19 mouse cellular contexts compared by ENCODE assay signal in the genomic region with DNA sequence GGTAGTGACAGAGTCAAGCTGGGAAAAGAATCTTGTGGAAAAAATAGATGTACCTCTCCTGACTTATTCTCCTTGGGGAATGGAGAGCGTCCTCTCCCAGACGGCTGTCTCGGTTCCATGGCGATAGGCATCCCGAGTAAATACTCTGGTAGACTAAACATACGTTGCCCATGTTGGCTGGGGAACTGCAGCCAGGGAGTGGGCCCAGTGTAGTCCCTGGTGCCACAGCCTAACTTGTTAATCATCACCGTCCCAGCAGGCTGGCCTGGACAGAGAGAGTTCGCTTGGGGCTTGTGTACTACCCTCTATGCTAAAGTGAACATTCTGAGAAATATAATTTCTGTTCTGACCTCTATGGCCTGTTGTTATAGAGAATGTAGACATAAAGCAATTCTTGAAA.
"Had no signal": no experiment of that assay in that cellular context is flagged by ENCODE, and none has a peak within 500 bp of the region (broad histone marks: within the 10 kb centered on the region; RNA-seq: fewer than 3 reads in every experiment).

No protein-coding gene starts in this region.

- H3K27me3 ChIP-seq: limb, embryonic 13.5 days; liver, embryonic 13.5 days; midbrain, embryonic 12.5 days; midbrain, embryonic 15.5 days; neural tube, embryonic 12.5 days; neural tube, embryonic 15.5 days; stomach, embryonic 15.5 days had no signal

- H3K4me3 ChIP-seq: limb, embryonic 13.5 days; liver, embryonic 13.5 days; midbrain, embryonic 12.5 days; midbrain, embryonic 15.5 days; neural tube, embryonic 12.5 days; neural tube, embryonic 15.5 days; stomach, embryonic 15.5 days had no signal

- H3K36me3 ChIP-seq: limb, embryonic 13.5 days; liver, embryonic 13.5 days; midbrain, embryonic 12.5 days; midbrain, embryonic 15.5 days; neural tube, embryonic 12.5 days; neural tube, embryonic 15.5 days; stomach, embryonic 15.5 days had no signal

- H3K4me1 ChIP-seq: liver, embryonic 13.5 days; midbrain, embryonic 12.5 days; midbrain, embryonic 15.5 days; neural tube, embryonic 12.5 days; stomach, embryonic 15.5 days had no signal

- H3K9ac ChIP-seq: limb, embryonic 13.5 days; liver, embryonic 13.5 days; midbrain, embryonic 12.5 days; midbrain, embryonic 15.5 days; neural tube, embryonic 12.5 days; neural tube, embryonic 15.5 days; stomach, embryonic 15.5 days had no signal

- H3K9me3 ChIP-seq: limb, embryonic 13.5 days; liver, embryonic 13.5 days; midbrain, embryonic 12.5 days; midbrain, embryonic 15.5 days; neural tube, embryonic 12.5 days; neural tube, embryonic 15.5 days; stomach, embryonic 15.5 days had no signal

- ATAC-seq: intestine, embryonic 16.5 days; midbrain, embryonic 15.5 days had no signal

- H3K27ac ChIP-seq: limb, embryonic 13.5 days; liver, embryonic 13.5 days; macrophage; midbrain, embryonic 12.5 days; midbrain, embryonic 15.5 days; neural tube, embryonic 12.5 days; neural tube, embryonic 15.5 days; stomach, embryonic 15.5 days had no signal

- DNase-seq: kidney, adult 2 months; kidney, postnatal 14 days; kidney, postnatal 4 days; left cerebral cortex, postnatal 4 days; liver, embryonic 13.5 days; lung, adult 2 months; lung, postnatal 14 days; retina, postnatal 1 day; right cerebral cortex, postnatal 25 days; spleen, adult 18-20 months; thymus, postnatal 25 days had no signal

- H3K4me2 ChIP-seq: limb, embryonic 13.5 days; liver, embryonic 13.5 days; midbrain, embryonic 12.5 days; midbrain, embryonic 15.5 days; neural tube, embryonic 12.5 days; neural tube, embryonic 15.5 days; stomach, embryonic 15.5 days had no signal
